Mouse (Mus musculus) liver, embryonic 13.5 days (tissue): ENCODE results near the gene Cdh1. TPM values are rescaled to one million over a fixed set of nuclear protein-coding genes. Genes with fewer than 3 reads are reported as not detected.

ENCODE experiments used
- ATAC-seq: fragments of 200-750 bp; cut with Nextera tagmentation; 2 replicates; pipeline ENCODE4 v1.8.0; 2017; ENCODE audit warnings: low read depth, mild to moderate bottlenecking, moderate number of reproducible peaks, moderate library complexity
- DNase-seq: peaks from one replicate; pipeline ENCODE4 v3.0.0; 2022
- H3K27ac ChIP-seq: fragments of 300-500 bp; sonication (generic); 2 replicates; pipeline ENCODE4 v1.5.1; 2015; ENCODE audit warnings: moderate library complexity, mild to moderate bottlenecking, inconsistent platforms
- H3K27me3 ChIP-seq: fragments of 300-500 bp; sonication (generic); 2 replicates; pipeline ENCODE4 v1.6.1; 2015; ENCODE audit warnings: mild to moderate bottlenecking, inconsistent platforms
- H3K36me3 ChIP-seq: fragments of 300-500 bp; sonication (generic); 2 replicates; pipeline ENCODE4 v1.6.1; 2015; ENCODE audit warnings: mild to moderate bottlenecking, inconsistent platforms
- H3K4me1 ChIP-seq: fragments of 300-500 bp; sonication (generic); replicated peaks from 2 replicates; pipeline ENCODE4 v1.6.1; 2015; ENCODE audit warnings: inconsistent platforms
- H3K4me2 ChIP-seq: fragments of 300-500 bp; sonication (generic); 2 replicates; pipeline ENCODE4 v1.6.1; 2015; ENCODE audit warnings: inconsistent platforms, mild to moderate bottlenecking, moderate library complexity
- H3K4me3 ChIP-seq: fragments of 300-500 bp; sonication (generic); replicated peaks from 2 replicates; pipeline ENCODE4 v1.5.1; 2015; ENCODE audit warnings: mild to moderate bottlenecking, inconsistent platforms
- H3K9ac ChIP-seq: fragments of 300-500 bp; sonication (generic); 2 replicates; pipeline ENCODE4 v1.6.1; 2015; ENCODE audit warnings: mild to moderate bottlenecking, inconsistent platforms
- H3K9me3 ChIP-seq: fragments of 300-500 bp; sonication (generic); replicated peaks from 2 replicates; pipeline ENCODE4 v1.6.1; 2016; ENCODE audit warnings: inconsistent platforms
- WGBS: fragments of 180-500 bp; shearing (Covaris S2); methylation state at CpG from one replicate; pipeline ENCODE4 v1.1.7; 2015; ENCODE audit not compliant: insufficient replicate concordance; 5-methylcytosine and 5-hydroxymethylcytosine counted together
- polyA plus RNA-seq: library from polyadenylated mRNA; unstranded; fragments of >200 nt; fragmentation: Nextera tagmentation; extraction: Ambion mirVana; gene quantifications from 2 replicates; pipeline ENCODE4 v1.2.1, GENCODE M21; 2015

Gene Cdh1
- polyA plus RNA-seq, 1 experiment from 2014 or later = 12.1 TPM

GRCm38 (mm10) chr8:106674894-106675293, 71.7 kb downstream of the Cdh1 start:
- H3K4me1 ChIP-seq = no peaks in the 10 kb centered on the region
- H3K4me2 ChIP-seq = no peak overlapping the region
- 68% methylated on average over 8 of the region's 8 CpGs for WGBS
- H3K27ac ChIP-seq = no peak overlapping the region
- H3K36me3 ChIP-seq = no peaks in the 10 kb centered on the region
- no peaks in the 10 kb centered on the region for H3K9me3 ChIP-seq
- DNase-seq (peak; percentile 12), ATAC-seq (no peak)
- no peak overlapping the region for H3K9ac ChIP-seq
- no peaks in the 10 kb centered on the region for H3K27me3 ChIP-seq
- no peak overlapping the region for H3K4me3 ChIP-seq

- Histone ChIP-seq H3K4me2 (peak within 1 kb of the TSS; percentile 71), H3K4me1 (peaks cover 18% of the 10 kb centered on the region), H3K27ac (peak within 1 kb of the TSS; percentile 82), H3K36me3 (no peaks in the 10 kb centered on the region), H3K27me3 (no peaks in the 10 kb centered on the region), H3K4me3 (peak within 1 kb of the TSS; percentile 81), H3K9ac (peak within 1 kb of the TSS; percentile 80), H3K9me3 (no peaks in the 10 kb centered on the region)
- DNase-seq (peak; percentile 74), ATAC-seq (peak; percentile 92)
- WGBS = 1% methylated on average over 49 of the region's 50 CpGs
Measured at GRCm38 (mm10) chr8:106682971-106683668, 80.0 kb downstream of the Cdh1 start, which contains the start of gene Tango6. Gene Tango6 (plus strand): TSS chr8:106683068.

- no peak overlapping the region for H3K4me2 ChIP-seq
- H3K9me3 ChIP-seq = no peaks in the 10 kb centered on the region
- H3K27me3 ChIP-seq = no peaks in the 10 kb centered on the region
- H3K9ac ChIP-seq = no peak overlapping the region
- peaks cover 18% of the 10 kb centered on the region for H3K4me1 ChIP-seq
- ATAC-seq = no peak
- no peak overlapping the region for H3K27ac ChIP-seq
- H3K4me3 ChIP-seq = no peak overlapping the region
- no peaks in the 10 kb centered on the region; the same call in 1 of the 2 replicates for H3K36me3 ChIP-seq
- no peak for DNase-seq
- WGBS = 85% methylated on average over 4 of the region's 4 CpGs
Measured at GRCm38 (mm10) chr8:106684387-106684786, 81.2 kb downstream of the Cdh1 start.

- no peak for ATAC-seq
- H3K9me3 ChIP-seq = no peaks in the 10 kb centered on the region
- H3K9ac ChIP-seq = no peak overlapping the region
- H3K36me3 ChIP-seq = peaks cover 13% of the 10 kb centered on the region
- no peak for DNase-seq
- no peaks in the 10 kb centered on the region for H3K27me3 ChIP-seq
- no peak overlapping the region for H3K4me3 ChIP-seq
- peaks cover 18% of the 10 kb centered on the region for H3K4me1 ChIP-seq
- no peak overlapping the region for H3K27ac ChIP-seq
- WGBS = 2% methylated on average over 4 of the region's 4 CpGs
- no peak overlapping the region for H3K4me2 ChIP-seq
Measured at GRCm38 (mm10) chr8:106687479-106687878, 84.3 kb downstream of the Cdh1 start.

GRCm38 (mm10) chr8:106697748-106698248, 94.6 kb downstream of the Cdh1 start:
- Histone ChIP-seq H3K4me2 (no peak overlapping the region), H3K4me3 (no peak overlapping the region), H3K9me3 (no peaks in the 10 kb centered on the region), H3K9ac (no peak overlapping the region), H3K36me3 (peaks cover 37% of the 10 kb centered on the region), H3K4me1 (0 out of 2 replicates have a peak, but pooled peaks cover 4% of the 10 kb centered on the region), H3K27me3 (no peaks in the 10 kb centered on the region), H3K27ac (no peak overlapping the region)
- DNase-seq = no peak
- ATAC-seq = no peak
- 72% methylated on average over 3 of the region's 3 CpGs for WGBS

GRCm38 (mm10) chr8:106699588-106699987, 96.4 kb downstream of the Cdh1 start:
- peak; percentile 39 for DNase-seq
- H3K9me3 ChIP-seq = no peaks in the 10 kb centered on the region
- no peak overlapping the region for H3K4me3 ChIP-seq
- peaks cover 34% of the 10 kb centered on the region for H3K36me3 ChIP-seq
- no peak for ATAC-seq
- no peak overlapping the region for H3K4me2 ChIP-seq
- H3K9ac ChIP-seq = no peak overlapping the region
- no peaks in the 10 kb centered on the region for H3K27me3 ChIP-seq
- 58% methylated on average over 5 of the region's 5 CpGs for WGBS
- 0 out of 2 replicates have a peak, but pooled peaks cover 4% of the 10 kb centered on the region for H3K4me1 ChIP-seq
- H3K27ac ChIP-seq = no peak overlapping the region

- H3K36me3 ChIP-seq = peaks cover 34% of the 10 kb centered on the region
- WGBS = 78% methylated on average over 6 of the region's 6 CpGs
- ATAC-seq = no peak
- H3K27ac ChIP-seq = no peak overlapping the region
- H3K27me3 ChIP-seq = no peaks in the 10 kb centered on the region
- no peaks in the 10 kb centered on the region for H3K9me3 ChIP-seq
- no peak overlapping the region for H3K9ac ChIP-seq
- no peak for DNase-seq
- no peak overlapping the region for H3K4me2 ChIP-seq
- 0 out of 2 replicates have a peak, but pooled peaks cover 4% of the 10 kb centered on the region for H3K4me1 ChIP-seq
- no peak overlapping the region for H3K4me3 ChIP-seq
Measured at GRCm38 (mm10) chr8:106700131-106700530, 97.0 kb downstream of the Cdh1 start.

GRCm38 (mm10) chr8:106701360-106701759, 98.2 kb downstream of the Cdh1 start:
- no peak for ATAC-seq
- 36% methylated on average over 3 of the region's 3 CpGs for WGBS
- H3K4me3 ChIP-seq = no peak overlapping the region
- H3K9me3 ChIP-seq = no peaks in the 10 kb centered on the region
- H3K36me3 ChIP-seq = peaks cover 34% of the 10 kb centered on the region
- DNase-seq = no peak
- H3K27ac ChIP-seq = no peak overlapping the region
- 0 out of 2 replicates have a peak, but pooled peaks cover 4% of the 10 kb centered on the region for H3K4me1 ChIP-seq
- H3K9ac ChIP-seq = no peak overlapping the region
- H3K27me3 ChIP-seq = no peaks in the 10 kb centered on the region
- H3K4me2 ChIP-seq = no peak overlapping the region

GRCm38 (mm10) chr8:106704199-106704900, 101.2 kb downstream of the Cdh1 start:
- no peaks in the 10 kb centered on the region for H3K9me3 ChIP-seq
- no peak overlapping the region for H3K4me3 ChIP-seq
- H3K36me3 ChIP-seq = peaks cover 12% of the 10 kb centered on the region
- DNase-seq = no peak
- peak overlapping the region; percentile 59 for H3K27ac ChIP-seq
- WGBS = 64% methylated on average over 9 of the region's 9 CpGs
- H3K9ac ChIP-seq = no peak overlapping the region
- H3K27me3 ChIP-seq = no peaks in the 10 kb centered on the region
- H3K4me2 ChIP-seq = no peak overlapping the region
- 0 out of 2 replicates have a peak, but pooled peaks cover 4% of the 10 kb centered on the region for H3K4me1 ChIP-seq
- ATAC-seq = no peak

GRCm38 (mm10) chr8:106704901-106705321, 101.8 kb downstream of the Cdh1 start:
- ATAC-seq (peak; percentile 54; the same call in 1 of the 2 replicates), DNase-seq (no peak)
- Histone ChIP-seq H3K4me2 (no peak overlapping the region), H3K36me3 (peaks cover 7% of the 10 kb centered on the region; the same call in 1 of the 2 replicates), H3K27me3 (no peaks in the 10 kb centered on the region), H3K4me3 (no peak overlapping the region), H3K9me3 (no peaks in the 10 kb centered on the region), H3K9ac (no peak overlapping the region), H3K27ac (no peak overlapping the region), H3K4me1 (0 out of 2 replicates have a peak, but pooled peaks cover 4% of the 10 kb centered on the region)
- WGBS = 57% methylated on average over 9 of the region's 9 CpGs

- Histone ChIP-seq H3K4me2 (no peak overlapping the region), H3K27me3 (no peaks in the 10 kb centered on the region), H3K9ac (no peak overlapping the region), H3K9me3 (no peaks in the 10 kb centered on the region), H3K4me3 (no peak overlapping the region), H3K36me3 (no peaks in the 10 kb centered on the region; the same call in 1 of the 2 replicates), H3K4me1 (no peaks in the 10 kb centered on the region), H3K27ac (no peak overlapping the region)
- no peak for ATAC-seq
- WGBS = 65% methylated on average over 6 of the region's 6 CpGs
- DNase-seq = no peak
Measured at GRCm38 (mm10) chr8:106706194-106706593, 103.0 kb downstream of the Cdh1 start.
